Mouse (Mus musculus) embryonic stem cell, embryonic (primary cell): ENCODE measurements at regions not wholly inside any gene's neighbourhood (a gene's known extent, or its start where the extent isn't known, plus 50 kb on each side); places are given as distances from the start of the nearest gene placed in this dataset.

Source experiments
- CTCF ChIA-PET, 4 experiments: fragments of 300-600 bp in 2 of 4; fragments of 350-600 bp in 2 of 4; sonication (Branson Sonifier 250); formaldehyde crosslinking; loops; one replicate each; lab custom pipeline; 2022; ENCODE audit warnings: inconsistent platforms in 2 of 4; lab: Charles Lee
- POLR2A ChIA-PET, 4 experiments: fragments of 300-600 bp in 2 of 4; fragments of 350-600 bp in 2 of 4; sonication (Branson Sonifier 250); formaldehyde crosslinking; loops; one replicate each; lab custom pipeline; 2022; ENCODE audit warnings: antibody characterized with exemption in 4 of 4, inconsistent platforms in 1 of 4; lab: Charles Lee

DNA sequence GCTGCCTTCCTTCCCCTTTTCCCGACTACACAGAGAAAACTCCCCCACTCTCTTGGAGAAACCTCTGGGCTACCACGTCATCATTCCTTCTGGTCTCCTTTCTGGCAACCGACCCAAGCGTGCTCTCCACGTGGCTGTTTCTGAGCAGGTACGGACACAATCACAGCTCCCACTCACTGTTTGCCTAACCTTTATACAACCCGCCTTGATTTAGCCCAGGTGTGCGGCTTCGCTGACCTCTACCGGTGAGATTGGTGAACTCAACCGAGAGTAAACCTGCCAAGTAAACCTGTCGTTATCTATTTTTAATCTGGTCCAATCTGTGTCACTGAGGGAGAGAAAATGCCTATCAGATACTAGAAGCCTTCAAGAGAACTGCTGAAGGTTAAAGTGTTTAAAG, 142.7 kb upstream of the Gnai1 start:
- ChIA-PET CTCF (interaction anchor here in 1 of 4 experiments (1.3 kb wide), 1 partner anchor 460 kb away, joined by 3 read pairs; no protein-coding TSS in a partner anchor), POLR2A (no interaction called here)

DNA sequence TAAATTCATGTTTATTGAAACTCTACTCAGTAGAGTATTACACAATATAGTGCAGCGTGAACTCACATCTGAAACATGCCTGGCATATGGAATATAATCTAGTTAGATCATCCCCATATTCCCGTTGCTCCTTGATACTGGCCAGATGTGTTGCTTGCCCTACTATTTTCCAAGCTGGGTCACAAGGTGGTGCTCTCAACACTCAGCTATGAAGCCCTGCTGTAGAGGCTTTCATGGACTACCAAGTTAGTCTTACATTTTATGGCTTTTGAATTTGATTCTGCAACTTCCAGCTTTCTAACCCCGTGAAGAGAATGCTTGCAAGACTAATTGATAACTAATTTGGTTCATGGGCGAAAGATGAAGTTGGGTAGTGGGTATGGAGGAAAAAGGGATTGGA, 134.2 kb upstream of the Gnai1 start:
- POLR2A ChIA-PET, result no interaction called here
- CTCF ChIA-PET, result interaction anchor here in 1 of 4 experiments (0.6 kb wide), 1 partner anchor 576 kb away, joined by 5 read pairs; no protein-coding TSS in a partner anchor

DNA sequence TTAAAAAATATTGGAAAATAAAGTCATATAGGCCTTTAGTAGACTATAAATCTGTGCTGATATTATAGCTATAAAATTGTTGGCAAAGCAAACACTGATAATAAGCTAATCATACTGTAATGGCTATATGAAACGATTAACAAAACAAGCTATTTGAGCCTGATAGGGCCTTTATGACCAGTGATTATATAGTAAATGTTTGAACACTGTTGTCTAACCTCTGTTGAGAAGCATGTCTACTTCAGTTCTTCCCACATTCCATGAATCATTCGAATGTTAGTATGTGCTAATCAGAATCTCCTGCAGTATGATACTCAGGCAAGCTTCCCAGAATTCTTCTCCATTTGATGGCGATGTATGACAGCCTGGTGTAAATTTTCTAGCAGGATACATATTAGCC, 129.6 kb upstream of the Gnai1 start:
- ChIA-PET CTCF (no interaction called here), POLR2A (no interaction called here)

DNA sequence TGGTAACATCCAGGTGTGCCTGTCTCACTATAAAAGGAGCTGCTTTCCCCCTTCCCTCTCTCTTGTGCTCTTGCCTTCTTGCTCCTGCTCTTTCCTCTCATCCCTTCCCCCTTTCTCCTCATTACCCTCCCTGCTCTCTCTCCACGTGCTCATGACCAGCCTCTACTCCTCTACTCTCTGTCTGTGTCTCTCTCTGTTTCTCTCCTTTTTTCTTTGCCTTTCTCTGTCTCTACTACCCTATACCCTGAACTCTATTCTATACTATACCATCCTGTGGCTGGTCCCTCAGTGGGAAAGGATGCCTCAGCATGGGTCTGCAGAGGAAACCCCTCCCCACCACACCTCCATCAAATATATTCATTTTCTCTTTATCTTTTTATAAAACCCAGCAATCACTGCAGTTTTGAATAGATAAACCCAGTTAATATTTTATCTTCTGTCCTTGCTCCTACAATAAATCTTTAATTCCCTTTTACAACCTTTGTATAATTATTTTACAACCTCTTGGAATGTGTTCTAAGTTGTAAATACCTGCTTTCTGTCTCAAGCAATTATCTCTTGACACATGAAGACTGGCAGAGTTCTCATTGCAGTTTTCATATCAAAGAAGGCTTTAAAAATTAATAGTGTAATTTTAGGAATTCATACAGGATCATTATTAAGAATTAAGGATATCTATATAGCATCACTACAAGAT, 127.1 kb upstream of the Gnai1 start:
- CTCF ChIA-PET, result no interaction called here
- POLR2A ChIA-PET, result no interaction called here

DNA sequence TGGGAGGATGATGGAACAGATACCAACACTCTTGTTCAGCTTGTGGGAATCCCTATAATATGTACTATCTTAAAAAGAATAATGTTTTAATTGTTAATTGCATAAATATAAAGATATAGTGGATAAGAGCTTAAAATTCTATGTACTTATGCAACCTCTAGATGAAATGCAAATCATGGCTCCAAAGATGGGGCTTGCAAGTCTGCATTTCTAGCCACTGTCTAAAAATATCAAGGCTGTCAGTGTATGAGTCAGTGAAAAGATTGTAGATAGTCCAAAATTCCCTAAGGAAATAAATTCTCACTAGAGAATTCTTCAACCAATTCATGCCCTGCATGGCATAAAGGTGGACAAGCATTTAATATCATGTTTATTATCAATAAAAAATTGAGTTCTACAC, 124.2 kb upstream of the Gnai1 start:
- POLR2A ChIA-PET, result no interaction called here
- CTCF ChIA-PET, result no interaction called here

DNA sequence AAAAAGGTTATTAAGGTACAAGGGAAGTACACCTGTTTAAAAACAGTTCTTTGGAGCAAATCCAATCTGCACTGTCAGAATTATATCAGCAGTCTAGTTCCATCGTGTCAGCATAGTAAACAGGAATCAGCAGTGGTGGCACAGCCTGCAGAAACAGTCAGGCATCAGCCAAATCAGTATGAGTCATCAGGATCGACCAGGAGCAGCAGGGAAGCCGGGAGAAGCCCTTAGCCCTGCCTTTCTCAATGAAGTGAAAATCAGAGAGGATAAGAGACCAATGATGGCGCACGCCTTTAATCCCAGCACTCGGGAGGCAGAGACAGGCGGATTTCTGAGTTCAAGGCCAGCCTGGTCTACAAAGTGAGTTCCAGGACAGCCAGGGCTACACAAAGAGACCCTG, 118.3 kb upstream of the Gnai1 start:
- POLR2A ChIA-PET, result no interaction called here
- CTCF ChIA-PET, result no interaction called here

DNA sequence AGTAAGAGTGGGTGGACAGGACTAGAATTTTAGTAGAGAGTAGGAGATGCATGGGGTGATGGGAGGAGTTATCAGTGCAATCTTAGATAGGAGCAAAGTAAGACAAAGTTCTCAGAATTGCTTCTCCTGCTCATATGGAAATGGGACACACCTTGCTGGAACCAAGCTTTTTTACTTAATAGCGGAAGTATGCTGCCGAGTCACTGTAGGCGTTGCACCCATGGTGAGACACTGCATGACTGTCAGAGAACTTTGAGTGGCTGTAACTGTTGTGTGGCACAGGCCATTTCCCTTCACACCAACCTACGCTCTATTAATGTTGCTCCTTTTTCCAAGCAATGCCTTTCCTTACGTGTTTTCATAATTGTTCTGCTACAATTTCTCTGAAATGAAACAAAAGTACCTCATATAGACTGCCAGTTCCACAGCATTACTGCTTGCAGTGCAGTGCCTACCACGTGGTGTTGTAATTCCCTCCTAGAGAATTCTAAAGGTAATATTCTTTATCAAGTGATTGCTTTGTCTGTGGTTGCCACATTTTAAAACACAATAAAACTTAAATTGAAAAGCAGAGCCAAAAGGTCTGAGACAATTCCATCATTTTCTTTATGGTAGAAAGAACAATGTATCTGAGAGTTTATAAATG, 117.3 kb upstream of the Gnai1 start:
- CTCF ChIA-PET, result no interaction called here
- POLR2A ChIA-PET, result no interaction called here

DNA sequence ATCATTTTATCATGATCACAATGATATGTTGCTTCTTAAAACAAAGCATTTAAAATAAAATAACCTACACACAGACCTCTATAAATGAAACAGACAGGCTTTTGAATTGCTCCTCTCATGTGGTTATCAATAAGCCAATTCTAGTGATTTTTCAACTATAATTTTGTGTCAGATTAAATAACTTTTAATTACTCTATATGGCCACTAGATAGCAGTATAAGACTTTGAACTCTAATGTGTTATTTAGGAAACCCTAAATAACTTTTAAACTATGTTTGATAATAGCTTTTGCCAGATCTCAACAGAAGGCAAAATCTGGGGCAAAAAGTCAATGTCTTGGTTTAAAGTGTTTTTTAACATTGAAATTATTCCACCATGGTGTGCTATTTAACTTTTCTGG, 112.0 kb upstream of the Gnai1 start:
- POLR2A ChIA-PET, result no interaction called here
- CTCF ChIA-PET, result interaction anchor here in 1 of 4 experiments (0.7 kb wide), 1 partner anchor 1049 kb away, joined by 5 read pairs; no protein-coding TSS in a partner anchor

DNA sequence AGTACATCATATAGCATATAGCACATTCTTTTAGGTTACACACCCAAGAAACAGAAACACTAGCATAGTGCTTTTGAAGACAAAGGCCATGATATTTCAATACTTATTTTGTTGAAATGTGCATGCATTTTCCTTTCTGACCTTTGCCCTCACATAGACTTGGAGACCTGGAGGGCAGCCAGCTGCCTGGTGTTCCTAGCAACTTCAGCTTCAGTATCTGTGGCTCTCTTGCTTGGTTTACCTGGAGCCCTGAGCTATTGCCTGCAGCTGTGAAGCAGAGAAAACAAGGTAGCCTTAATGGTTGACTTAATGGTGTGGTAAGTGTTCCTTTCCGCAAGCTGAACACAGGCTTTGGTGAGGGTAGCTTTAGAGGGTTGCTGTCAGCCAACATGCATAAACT, 97.6 kb upstream of the Gnai1 start:
- CTCF ChIA-PET, result no interaction called here
- POLR2A ChIA-PET, result no interaction called here

DNA sequence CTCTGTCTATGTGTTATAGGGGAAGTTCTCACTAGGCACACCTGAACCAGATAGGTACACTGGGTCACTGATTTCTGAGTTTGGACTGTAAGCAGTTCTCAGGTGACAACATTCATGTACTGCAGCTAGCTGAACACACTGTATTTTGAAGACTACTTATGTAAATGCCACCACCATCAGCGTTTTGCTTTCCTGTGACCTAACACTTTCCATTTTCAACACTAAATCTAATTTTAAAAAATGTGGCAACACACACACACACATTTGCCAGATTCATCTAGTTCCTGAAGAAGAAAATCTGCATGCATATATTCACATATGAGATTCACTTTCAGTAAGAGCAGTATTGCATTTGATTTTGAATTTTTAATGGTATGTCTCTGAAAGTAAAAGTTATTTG, 96.0 kb upstream of the Gnai1 start:
- POLR2A ChIA-PET, result no interaction called here
- CTCF ChIA-PET, result interaction anchor here in 1 of 4 experiments (0.9 kb wide), 1 partner anchor 10 kb away, joined by 3 read pairs; no protein-coding TSS in a partner anchor

DNA sequence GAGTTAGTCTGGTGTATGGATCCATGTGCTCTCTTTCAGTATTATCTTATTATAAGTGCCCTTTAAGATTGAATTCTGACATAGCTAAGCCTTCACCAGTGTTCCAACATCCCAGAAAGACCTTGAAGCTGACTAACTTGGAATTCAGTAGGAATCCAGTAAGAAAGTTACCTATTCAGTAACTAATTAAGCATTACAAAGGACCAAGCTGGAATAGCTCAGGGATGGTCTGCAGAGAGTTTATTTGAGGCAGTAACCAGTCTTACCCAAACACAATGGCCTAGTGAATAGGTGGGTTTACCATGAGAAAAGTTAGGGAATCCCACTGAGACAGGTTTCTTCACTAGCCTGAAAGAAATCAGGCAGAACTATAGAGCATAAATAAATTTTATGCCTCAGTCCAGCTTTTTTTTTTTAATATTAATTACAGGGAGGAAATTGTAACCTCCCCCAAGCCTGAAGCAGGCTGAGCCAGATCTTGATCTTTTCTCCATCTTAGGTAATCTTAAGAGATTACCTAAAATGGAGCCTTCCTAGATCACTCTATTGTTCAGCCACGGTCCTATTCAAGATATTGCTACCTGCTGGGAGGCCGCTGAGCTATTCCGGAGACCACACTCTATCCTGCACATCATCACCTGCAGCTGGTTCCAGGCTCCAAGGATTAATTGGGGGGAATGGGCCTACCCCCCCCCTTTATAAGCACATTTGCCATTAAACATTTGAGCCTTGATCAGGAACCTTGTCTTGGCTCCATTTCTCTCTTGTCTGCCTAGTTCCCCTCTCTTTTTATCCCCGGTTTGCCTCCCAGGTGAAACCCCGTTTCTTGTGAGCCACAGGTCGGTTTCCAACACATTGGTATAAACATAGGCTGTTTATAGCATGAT, 93.0 kb upstream of the Gnai1 start:
- POLR2A ChIA-PET, result interaction anchor here in 3 of 4 experiments (0.6 to 1.2 kb wide), 3 partner anchors 173 to 701 kb away, joined by 3 to 4 read pairs (median 3); no protein-coding TSS in a partner anchor
- CTCF ChIA-PET, result interaction anchor here in 1 of 4 experiments (0.6 kb wide), 1 partner anchor 779 kb away, joined by 3 read pairs; no protein-coding TSS in a partner anchor

DNA sequence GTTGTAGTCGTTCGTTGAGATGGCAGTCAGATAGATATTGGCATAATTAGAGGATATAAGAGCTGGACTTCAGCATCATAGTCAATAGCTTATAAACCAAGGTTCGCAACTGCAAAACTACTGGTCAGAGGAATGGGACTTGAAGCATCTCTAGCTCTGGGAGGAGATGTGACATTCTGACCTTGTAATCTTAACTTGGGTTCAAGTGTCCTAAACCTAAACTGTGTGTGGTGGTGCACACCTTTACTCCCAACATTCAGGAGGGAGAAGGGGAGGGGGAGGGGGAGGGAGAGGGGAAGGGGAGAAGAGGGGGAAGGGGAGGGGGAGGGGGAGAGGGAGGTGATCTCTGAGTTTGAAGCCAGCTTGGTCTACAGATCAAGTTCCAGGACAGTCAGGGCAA, 89.1 kb upstream of the Gnai1 start:
- POLR2A ChIA-PET, result no interaction called here
- CTCF ChIA-PET, result no interaction called here

DNA sequence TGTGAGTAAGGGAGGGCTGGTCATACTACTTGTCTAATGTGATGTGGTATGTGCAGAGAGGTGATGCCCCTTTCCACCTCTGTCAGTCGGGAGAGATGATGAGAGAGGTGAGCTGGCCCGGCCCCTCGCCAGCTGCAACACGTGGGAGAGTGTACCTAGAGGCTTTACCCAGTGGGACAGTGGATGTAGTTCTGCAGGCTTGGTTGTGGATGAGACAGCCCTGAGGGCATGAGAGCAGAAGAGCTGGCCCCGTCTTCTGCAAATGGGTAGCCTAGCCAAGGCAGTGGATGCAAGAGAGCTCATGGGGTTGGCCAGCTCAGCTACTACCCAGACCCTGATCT, 88.1 kb upstream of the Gnai1 start:
- POLR2A ChIA-PET, result no interaction called here
- CTCF ChIA-PET, result no interaction called here

DNA sequence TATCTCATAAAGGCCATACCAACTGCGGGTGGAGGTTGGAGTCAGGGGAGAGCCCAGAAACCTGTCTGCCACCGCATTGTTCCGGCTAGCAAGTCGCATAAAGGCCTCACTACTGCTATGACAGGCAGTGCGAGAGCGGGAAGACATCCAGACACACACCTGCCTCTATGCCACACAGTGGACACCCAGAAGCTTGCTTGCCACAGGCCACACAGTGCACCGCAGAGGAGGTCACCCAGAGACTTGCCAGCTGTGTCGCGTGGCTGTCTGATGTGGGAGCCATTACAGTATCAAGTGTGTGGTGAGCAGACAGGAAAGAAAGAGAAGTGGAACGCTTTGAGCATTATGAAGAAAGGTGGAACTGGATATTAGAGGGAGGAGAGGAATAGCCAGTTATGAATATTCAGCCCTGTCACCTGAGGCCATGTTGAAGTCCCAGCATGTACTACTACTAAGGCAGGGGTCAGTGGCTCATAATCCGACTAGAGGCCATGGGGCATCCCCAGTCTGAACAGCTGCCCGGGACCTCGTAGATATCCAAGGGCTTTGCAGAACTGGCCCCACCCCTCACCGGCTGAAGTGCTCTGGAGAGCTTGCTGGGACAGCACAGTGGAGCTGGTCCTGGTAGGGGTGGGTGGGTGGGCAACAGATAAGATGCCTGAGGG, 87.6 kb upstream of the Gnai1 start:
- ChIA-PET POLR2A (no interaction called here), CTCF (no interaction called here)

DNA sequence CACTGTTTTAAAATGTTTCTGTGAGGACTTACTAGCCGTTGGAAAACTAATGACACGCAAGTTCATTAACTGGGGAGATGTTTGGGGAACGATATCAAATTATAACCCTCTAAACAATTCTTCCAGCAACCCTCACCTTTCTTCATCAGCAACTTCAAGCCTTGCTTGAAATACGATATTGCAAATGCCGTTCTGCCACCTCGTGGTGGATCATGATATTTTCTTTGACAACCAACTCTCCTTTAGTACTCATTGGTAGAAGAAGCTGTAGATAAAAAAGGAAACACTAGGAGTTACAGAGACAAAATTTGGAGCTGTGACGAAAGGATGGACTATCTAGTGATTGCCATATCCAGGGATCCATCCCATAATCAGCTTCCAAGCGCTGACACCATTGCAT, 85.8 kb upstream of the Gnai1 start:
- POLR2A ChIA-PET, result no interaction called here
- CTCF ChIA-PET, result interaction anchor here (0.5 to 1.3 kb wide), 11 partner anchors 10 to 681 kb away, joined by 3 to 10 read pairs (median 3); no protein-coding TSS in a partner anchor

DNA sequence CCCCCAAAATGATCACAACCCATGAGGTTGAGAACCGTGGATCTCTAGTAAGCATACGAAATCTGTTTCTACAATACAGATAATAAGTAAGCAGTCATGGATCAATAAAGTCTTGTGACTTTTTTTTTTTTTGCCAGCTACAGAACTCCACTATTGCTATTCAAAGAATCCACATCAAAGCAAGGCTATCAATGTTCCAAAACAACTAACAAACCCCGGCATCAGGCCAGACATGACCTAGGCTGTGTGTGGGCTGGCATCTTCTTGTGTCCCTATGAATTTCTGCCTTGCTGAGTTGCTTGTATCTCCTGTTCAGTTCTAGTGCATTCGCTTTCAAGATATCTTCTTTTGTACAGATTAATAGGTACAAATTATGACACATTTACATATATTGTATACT, 79.8 kb upstream of the Gnai1 start:
- ChIA-PET POLR2A (interaction anchor here in 1 of 4 experiments (0.6 kb wide), 1 partner anchor 401 kb away, joined by 3 read pairs; no protein-coding TSS in a partner anchor), CTCF (no interaction called here)

DNA sequence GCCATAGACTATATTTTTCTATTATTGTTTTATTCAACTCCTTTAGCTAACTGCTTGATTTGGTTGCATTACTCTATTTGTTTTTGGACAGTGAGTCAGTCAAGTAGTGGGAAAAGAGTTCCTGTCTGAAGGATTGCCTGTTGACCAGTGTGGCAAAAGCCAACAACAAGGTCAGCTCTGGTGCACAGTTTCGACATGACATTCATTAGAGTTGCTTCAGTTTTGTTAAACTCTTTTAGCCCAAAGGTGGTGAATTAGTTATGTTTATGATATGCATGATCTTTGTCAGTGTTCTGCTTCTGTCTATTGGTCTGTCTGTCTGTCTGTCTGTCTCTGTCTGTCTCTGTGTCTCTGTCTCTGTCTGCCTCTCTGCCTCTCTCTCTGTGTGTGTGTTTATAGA, 79.1 kb upstream of the Gnai1 start:
- POLR2A ChIA-PET, result no interaction called here
- CTCF ChIA-PET, result no interaction called here

DNA sequence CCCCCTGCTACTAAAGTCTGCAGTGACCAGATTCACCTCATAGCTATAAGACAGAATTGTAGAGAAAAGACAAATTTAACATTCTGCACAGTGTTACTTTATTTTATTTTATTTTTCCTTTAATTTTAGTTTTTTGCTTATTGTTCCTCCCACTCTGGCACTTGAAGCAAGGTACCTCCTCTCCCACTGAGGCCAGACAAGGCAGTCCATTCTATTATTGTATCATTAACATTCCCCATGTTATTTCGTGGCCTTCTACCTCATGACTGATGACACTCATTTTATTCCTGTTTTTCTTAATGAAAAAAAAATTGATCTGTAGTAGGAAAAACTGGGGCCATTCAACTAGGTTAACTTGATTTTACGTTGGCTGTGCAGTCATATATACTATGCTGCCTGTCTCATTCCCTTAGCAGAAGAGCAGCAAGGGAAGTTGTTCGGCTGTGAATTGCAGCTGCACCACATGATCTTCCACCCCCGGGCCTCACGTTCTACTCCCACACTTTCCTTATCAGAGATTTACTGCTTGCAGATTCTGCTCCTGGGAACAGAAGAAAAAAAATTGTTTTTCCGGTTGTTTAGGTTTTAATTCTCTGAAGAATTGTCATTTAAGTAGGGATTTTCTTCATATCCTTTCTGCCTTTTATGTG, 76.1 kb upstream of the Gnai1 start:
- ChIA-PET POLR2A (no interaction called here), CTCF (no interaction called here)

DNA sequence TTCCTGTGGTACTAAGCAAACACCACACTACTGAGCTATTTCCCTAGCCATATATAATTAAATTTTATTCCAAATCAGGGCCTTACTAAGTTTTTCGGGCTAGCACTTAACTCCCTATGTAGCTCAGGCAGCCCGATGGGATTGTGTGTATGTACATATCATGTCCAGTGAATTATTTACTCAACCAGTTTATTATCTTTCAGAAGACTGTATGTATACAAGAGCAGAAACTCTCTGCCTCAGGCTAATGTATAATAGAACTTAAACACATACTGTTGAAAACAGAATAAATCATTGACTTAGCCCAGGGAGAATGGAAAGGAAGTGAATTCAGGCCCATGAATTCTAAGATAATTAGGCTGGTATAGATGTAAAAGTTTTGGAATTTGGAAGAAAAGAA, 74.1 kb upstream of the Gnai1 start:
- CTCF ChIA-PET, result no interaction called here
- POLR2A ChIA-PET, result interaction anchor here in 1 of 4 experiments (0.7 kb wide), 1 partner anchor 1465 kb away, joined by 3 read pairs; no protein-coding TSS in a partner anchor
